26 mouse cellular contexts compared by ENCODE assay signal in the genomic region with DNA sequence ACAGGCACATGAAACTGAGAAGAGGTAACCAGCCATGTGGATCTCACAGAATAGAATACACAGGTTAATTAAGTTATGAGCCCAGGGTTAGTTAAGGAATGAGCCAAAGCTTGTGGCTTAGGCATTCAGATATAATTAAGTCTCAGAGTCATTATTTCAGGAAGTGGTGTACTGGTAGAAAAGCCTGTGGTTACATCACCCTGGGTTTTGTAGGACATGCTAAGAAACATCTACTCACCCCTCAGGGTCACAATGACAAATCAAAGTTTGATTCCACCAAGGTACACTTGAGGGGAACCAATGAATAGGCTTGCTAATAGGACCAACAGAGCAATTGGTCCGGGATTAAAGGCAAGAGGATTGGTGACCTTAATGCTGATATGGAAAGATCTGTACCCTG. TPM values are rescaled to one million over a fixed set of nuclear protein-coding genes. Genes with fewer than 3 reads are reported as not detected.
DNase-seq lines count a peak whose midpoint lies in the region; ATAC-seq and TF ChIP-seq lines count a peak whose summit lies in the region.
"Had no signal": no experiment of that assay in that cellular context is flagged by ENCODE, and none has a peak within 500 bp of the region (broad histone marks: within the 10 kb centered on the region; RNA-seq: fewer than 3 reads in every experiment).

No protein-coding gene starts in this region.

- no peak for TF ChIP-seq RAD21 in MEL (IDR thresholded peaks at IDR 0.05; ENCODE audit: low read depth, low read length)

- peaks cover 0 to 1% of the 10 kb centered on the region in 2 experiments; a peak in 1 of 4 replicates for H3K27me3 ChIP-seq in MEL (ENCODE audit: control insufficient read depth in 1 of 2, insufficient read depth in 2 of 2, low read length in 2 of 2)
- H3K27me3 ChIP-seq: embryonic facial prominence, embryonic 12.5 days; embryonic facial prominence, embryonic 15.5 days; heart, embryonic 12.5 days; heart, embryonic 15.5 days; intestine, embryonic 15.5 days had no signal

- peaks cover 0 to 14% of the 10 kb centered on the region in 2 experiments; a peak in 2 of 4 replicates for H3K36me3 ChIP-seq in MEL (ENCODE audit: control insufficient read depth in 1 of 2, insufficient read depth in 2 of 2, low read length in 2 of 2)
- H3K36me3 ChIP-seq: embryonic facial prominence, embryonic 12.5 days; embryonic facial prominence, embryonic 15.5 days; heart, embryonic 12.5 days; heart, embryonic 15.5 days; hindbrain, embryonic 12.5 days; hindbrain, embryonic 15.5 days; intestine, embryonic 15.5 days had no signal

- no peak for TF ChIP-seq POLR2A in MEL (IDR thresholded peaks at IDR 0.05; ENCODE audit: control insufficient read depth in 1 of 2, insufficient read depth in 1 of 2, low read depth in 1 of 2, low read length in 2 of 2, poor library complexity in 1 of 2)

- H3K9ac ChIP-seq in MEL (ENCODE audit: control insufficient read depth, low read depth, low read length, poor library complexity, severe bottlenecking): no peak overlapping the region
- H3K9ac ChIP-seq: embryonic facial prominence, embryonic 12.5 days; embryonic facial prominence, embryonic 15.5 days; forebrain, postnatal 0 days; heart, embryonic 12.5 days; heart, embryonic 15.5 days; hindbrain, embryonic 12.5 days; hindbrain, embryonic 15.5 days; intestine, embryonic 15.5 days had no signal

- intact Hi-C loops in heart, postnatal 36 days (cut with DNase I): loop anchor here (5.0 kb wide), 1 partner anchor 269 kb away; no protein-coding TSS in a partner anchor

- DNase-seq in MEL (ENCODE audit: low read depth, low spot score) (peak; percentile 64), liver (no peak)
- no peak for DNase-seq in heart, postnatal 36 days
- DNase-seq: adrenal gland, adult 2 months; adrenal gland, postnatal 14 days; cerebellum, adult 18-20 months; cerebellum, adult 9-10 months; cerebellum, postnatal 14 days; forebrain, postnatal 0 days; gastrocnemius, adult 2 months; gastrocnemius, postnatal 14 days; heart, adult 18-20 months; heart, postnatal 10 days; heart, postnatal 4 days had no signal

- ATAC-seq in granulocyte monocyte progenitor cell, adult 5-6 weeks (replicated peaks; ENCODE audit: poor library complexity, severe bottlenecking): peak; percentile 58
- peak; percentile 36 for ATAC-seq in megakaryocyte, adult 5-6 weeks (ENCODE audit: poor library complexity, severe bottlenecking)
- no peak for ATAC-seq in CD4-positive, CD25-positive, alpha-beta regulatory T cell, adult 4 months
- ATAC-seq: forebrain, embryonic 14.5 days; forebrain, postnatal 0 days; intestine, embryonic 15.5 days had no signal

- 0 out of 2 replicates have a peak overlapping the region, but pooled peaks have one; percentile 9 for H3K27ac ChIP-seq in MEL (ENCODE audit: control insufficient read depth, low read depth, low read length)
- H3K27ac ChIP-seq: embryonic facial prominence, embryonic 12.5 days; embryonic facial prominence, embryonic 15.5 days; gastrocnemius, adult 2 months; heart, embryonic 15.5 days; hindbrain, embryonic 12.5 days; hindbrain, embryonic 15.5 days; intestine, embryonic 15.5 days had no signal

- H3K4me1 ChIP-seq in MEL (ENCODE audit: control insufficient read depth in 1 of 2, insufficient read depth in 2 of 2, low read length in 2 of 2): peaks cover 4 to 18% of the 10 kb centered on the region in 2 experiments; a peak in 3 of 4 replicates

- TF ChIP-seq CTCF in MEL (IDR thresholded peaks at IDR 0.05 in 2 of 3, conservative IDR thresholded peaks at IDR 0.05 in 1 of 3; ENCODE audit: control insufficient read depth in 1 of 3, insufficient read depth in 1 of 3, low read depth in 2 of 3, low read length in 3 of 3, poor library complexity in 1 of 3, severe bottlenecking in 1 of 3): no peak

- H3K9me3 ChIP-seq in MEL (replicated peaks; ENCODE audit: insufficient read depth, low read length): no peaks in the 10 kb centered on the region
- H3K9me3 ChIP-seq: embryonic facial prominence, embryonic 12.5 days; embryonic facial prominence, embryonic 15.5 days; G1E; heart, embryonic 12.5 days; heart, embryonic 15.5 days; hindbrain, embryonic 12.5 days; hindbrain, embryonic 15.5 days; intestine, embryonic 15.5 days had no signal

- peak in 1 of 2 experiments; percentile 30; a peak in 1 of 4 replicates for TF ChIP-seq EP300 in MEL (IDR thresholded peaks at IDR 0.05; ENCODE audit: low read depth in 1 of 2, low read length in 2 of 2)

- H3K79me2 ChIP-seq in MEL (ENCODE audit: control insufficient read depth, insufficient read depth, low read length, poor library complexity): peaks cover 10% of the 10 kb centered on the region

- H3K4me3 ChIP-seq in MEL (ENCODE audit: control insufficient read depth in 1 of 2, insufficient read depth in 1 of 2, low read depth in 2 of 2, low read length in 2 of 2): no peak overlapping the region
- H3K4me3 ChIP-seq: embryonic facial prominence, embryonic 12.5 days; embryonic facial prominence, embryonic 15.5 days; gastrocnemius, adult 2 months; heart, embryonic 12.5 days; heart, embryonic 15.5 days; hindbrain, embryonic 12.5 days; hindbrain, embryonic 15.5 days; intestine, embryonic 15.5 days had no signal

TF ChIP-seq in MEL, 35 proteins besides CTCF, POLR2A, EP300 and RAD21 (continues in another document):
- 0 out of 2 replicates have a peak, but pooled peaks have one; percentile 16 for TF ChIP-seq SIN3A (IDR thresholded peaks at IDR 0.05; ENCODE audit: low read length)
- no peak for TF ChIP-seq GATA1 (IDR thresholded peaks at IDR 0.05; ENCODE audit: low read depth, low read length)
- TF ChIP-seq MYB (IDR thresholded peaks at IDR 0.05; ENCODE audit: low read depth, low read length): no peak
- peak; percentile 49; the same call in 1 of the 2 replicates for TF ChIP-seq RCOR1 (IDR thresholded peaks at IDR 0.05; ENCODE audit: low read depth, low read length)
- no peak for TF ChIP-seq MYC (IDR thresholded peaks at IDR 0.05; ENCODE audit: low read depth, low read length)
- TF ChIP-seq ELF1 (IDR thresholded peaks at IDR 0.05; ENCODE audit: low read depth, low read length): peak; percentile 22; the same call in 1 of the 2 replicates
- no peak for TF ChIP-seq ETS1 (IDR thresholded peaks at IDR 0.05; ENCODE audit: low read depth, low read length)

RNA-seq across cellular contexts. Expression of a gene that starts 3.7 kb away (rescaled TPM):
- 67.8 and 81.5 TPM in 2 replicates for total RNA-seq in MEL (2012; rRNA removed)
- polyA plus RNA-seq in MEL (2012; ENCODE audit: insufficient read depth in 1 of 2, insufficient read length in 2 of 2, low read depth in 1 of 2, low replicate concordance in 2 of 2, missing spikeins in 1 of 2): 10 to 100 TPM; 49.5 to 94.7 TPM
- total RNA-seq in granulocyte monocyte progenitor cell, adult 5-6 weeks (2014; fragmentation: Nextera tagmentation): 11.2 and 14.8 TPM in 2 replicates
- 15.4 and 18.2 TPM in 2 replicates for total RNA-seq in granulocyte monocyte progenitor cell, adult 5-6 weeks (2017)
- total RNA-seq in megakaryocyte, adult 5-6 weeks (2015): 11.1 and 16.8 TPM in 2 replicates
- total RNA-seq in megakaryocyte, adult 5-6 weeks (2017): 12.9 and 15.6 TPM in 2 replicates
- 10 to 100 TPM; 22.4 to 24.8 TPM for polyA plus RNA-seq in CD4-positive, CD25-positive, alpha-beta regulatory T cell, adult 4 months (2017; shearing (Covaris generic))
- 10 to 100 TPM; 19.4 to 19.7 TPM for total RNA-seq in heart, postnatal 36 days (2021)

RNA-seq across cellular contexts. Expression of a gene that starts 15.2 kb away (rescaled TPM):
- 63.3 and 71.4 TPM in 2 replicates for total RNA-seq in MEL (2012; rRNA removed)
- 10 to 100 TPM in 1 of 2 experiments, not detected in 1; 55.3 TPM for polyA plus RNA-seq in MEL (2012; ENCODE audit: insufficient read depth in 1 of 2, insufficient read length in 2 of 2, low read depth in 1 of 2, low replicate concordance in 2 of 2, missing spikeins in 1 of 2)
- total RNA-seq in granulocyte monocyte progenitor cell, adult 5-6 weeks (2014; fragmentation: Nextera tagmentation): 49.9 and 84.1 TPM in 2 replicates
- 135 and 162 TPM in 2 replicates for total RNA-seq in granulocyte monocyte progenitor cell, adult 5-6 weeks (2017)
- total RNA-seq in megakaryocyte, adult 5-6 weeks (2015): 4.1 and 6.2 TPM in 2 replicates
- total RNA-seq in megakaryocyte, adult 5-6 weeks (2017): 13.7 and 15.6 TPM in 2 replicates
- polyA plus RNA-seq in CD4-positive, CD25-positive, alpha-beta regulatory T cell, adult 4 months (2017; shearing (Covaris generic)): 10 to 100 TPM; 18.6 to 33.7 TPM
- 1 to 10 TPM; 8.8 to 9.1 TPM for total RNA-seq in heart, postnatal 36 days (2021)

RNA-seq across cellular contexts. Expression of a gene that starts 49.4 kb away (rescaled TPM):
- 17.0 and 20.0 TPM in 2 replicates for total RNA-seq in MEL (2012; rRNA removed)
- 10 to 100 TPM in 1 of 2 experiments, not detected in 1; 20.5 TPM for polyA plus RNA-seq in MEL (2012; ENCODE audit: insufficient read depth in 1 of 2, insufficient read length in 2 of 2, low read depth in 1 of 2, low replicate concordance in 2 of 2, missing spikeins in 1 of 2)
- 29.0 and 36.9 TPM in 2 replicates for total RNA-seq in granulocyte monocyte progenitor cell, adult 5-6 weeks (2014; fragmentation: Nextera tagmentation)
- 14.1 and 14.8 TPM in 2 replicates for total RNA-seq in granulocyte monocyte progenitor cell, adult 5-6 weeks (2017)
- total RNA-seq in megakaryocyte, adult 5-6 weeks (2015): 27.4 and 32.1 TPM in 2 replicates
- 16.8 and 18.7 TPM in 2 replicates for total RNA-seq in megakaryocyte, adult 5-6 weeks (2017)
- polyA plus RNA-seq in CD4-positive, CD25-positive, alpha-beta regulatory T cell, adult 4 months (2017; shearing (Covaris generic)): 1 to 10 TPM; 5.7 to 6.6 TPM
- total RNA-seq in heart, postnatal 36 days (2021): 10 to 100 TPM; 14.5 to 15.3 TPM

RNA-seq across cellular contexts. Expression of a gene that starts 49.5 kb away (rescaled TPM):
- total RNA-seq in MEL (2012; rRNA removed): 17.7 and 19.3 TPM in 2 replicates
- polyA plus RNA-seq in MEL (2012; ENCODE audit: insufficient read depth in 1 of 2, insufficient read length in 2 of 2, low read depth in 1 of 2, low replicate concordance in 2 of 2, missing spikeins in 1 of 2): 10 to 100 TPM in 1 of 2 experiments, not detected in 1; 18.4 TPM
- 17.7 and 25.5 TPM in 2 replicates for total RNA-seq in granulocyte monocyte progenitor cell, adult 5-6 weeks (2014; fragmentation: Nextera tagmentation)
- total RNA-seq in granulocyte monocyte progenitor cell, adult 5-6 weeks (2017): 23.8 and 28.9 TPM in 2 replicates
- 6.0 and 10.5 TPM in 2 replicates for total RNA-seq in megakaryocyte, adult 5-6 weeks (2015)
- 12.6 and 14.8 TPM in 2 replicates for total RNA-seq in megakaryocyte, adult 5-6 weeks (2017)
- 10 to 100 TPM; 13.8 to 25.0 TPM for polyA plus RNA-seq in CD4-positive, CD25-positive, alpha-beta regulatory T cell, adult 4 months (2017; shearing (Covaris generic))
- 1 to 10 TPM; 4.5 to 5.3 TPM for total RNA-seq in heart, postnatal 36 days (2021)

RNA-seq across cellular contexts. Expression of a gene that starts 52.4 kb away (rescaled TPM):
- total RNA-seq in MEL (2012; rRNA removed): 90.7 and 125 TPM in 2 replicates
- polyA plus RNA-seq in MEL (2012; ENCODE audit: insufficient read depth in 1 of 2, insufficient read length in 2 of 2, low read depth in 1 of 2, low replicate concordance in 2 of 2, missing spikeins in 1 of 2): 100 to 1,000 TPM in 1 of 2 experiments, not detected in 1; 117 TPM
- total RNA-seq in granulocyte monocyte progenitor cell, adult 5-6 weeks (2014; fragmentation: Nextera tagmentation): 31.5 and 35.4 TPM in 2 replicates
- 67.1 and 72.3 TPM in 2 replicates for total RNA-seq in granulocyte monocyte progenitor cell, adult 5-6 weeks (2017)
- total RNA-seq in megakaryocyte, adult 5-6 weeks (2015): 13.3 and 18.7 TPM in 2 replicates
- 32.7 and 37.7 TPM in 2 replicates for total RNA-seq in megakaryocyte, adult 5-6 weeks (2017)
- 10 to 100 TPM; 33.2 to 36.9 TPM for polyA plus RNA-seq in CD4-positive, CD25-positive, alpha-beta regulatory T cell, adult 4 months (2017; shearing (Covaris generic))
- 10 to 100 TPM; 30.6 to 32.3 TPM for total RNA-seq in heart, postnatal 36 days (2021)
